24 mouse cellular contexts compared by ENCODE assay signal in the genomic region with DNA sequence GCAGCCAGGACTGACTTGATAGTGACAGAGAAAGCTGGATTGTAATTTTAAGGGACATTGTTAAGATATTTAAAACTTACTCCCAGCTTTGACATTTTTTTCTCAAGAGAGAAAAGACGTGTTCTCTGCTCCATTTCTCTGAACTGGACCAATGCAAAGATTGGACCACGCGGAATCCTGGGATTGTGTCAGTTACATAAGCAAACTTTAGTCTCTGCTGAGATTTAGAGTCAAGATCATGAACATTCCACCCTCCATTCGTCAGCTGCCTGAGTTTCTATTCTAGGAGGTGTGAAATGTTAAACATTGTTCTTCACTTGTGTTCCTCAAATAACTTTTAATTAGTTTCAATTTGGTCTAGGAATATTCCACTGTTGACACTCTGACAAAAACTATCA. TPM values are rescaled to one million over a fixed set of nuclear protein-coding genes. Genes with fewer than 3 reads are reported as not detected.
DNase-seq lines count a peak whose midpoint lies in the region; ATAC-seq and TF ChIP-seq lines count a peak whose summit lies in the region.
"Had no signal": no experiment of that assay in that cellular context is flagged by ENCODE, and none has a peak within 500 bp of the region (broad histone marks: within the 10 kb centered on the region; RNA-seq: fewer than 3 reads in every experiment).

No protein-coding gene starts in this region.

- H3K4me3 ChIP-seq in heart, embryonic 11.5 days (ENCODE audit: low read depth, low read length) = no peak overlapping the region
- no peak overlapping the region for H3K4me3 ChIP-seq in kidney, adult 2 months (ENCODE audit: insufficient read depth, low read depth, low read length)
- H3K4me3 ChIP-seq in lung, embryonic 15.5 days = no peak overlapping the region
- H3K4me3 ChIP-seq in myocyte = no peak overlapping the region
- H3K4me3 ChIP-seq: forebrain, embryonic 12.5 days; hindbrain, embryonic 12.5 days; intestine, embryonic 15.5 days; limb, embryonic 12.5 days; liver, embryonic 15.5 days; midbrain, embryonic 13.5 days had no signal

- WGBS in heart, embryonic 11.5 days (ENCODE audit: insufficient replicate concordance) = 33% methylated on average over 4 of the region's 4 CpGs
- 53% methylated on average over 4 of the region's 4 CpGs for WGBS in kidney, adult 2 months
- WGBS in lung, embryonic 15.5 days = 43% methylated on average over 4 of the region's 4 CpGs

- no peaks in the 10 kb centered on the region for H3K79me2 ChIP-seq in myocyte (ENCODE audit: control insufficient read depth, insufficient read depth)

- H3ac ChIP-seq in myocyte (ENCODE audit: control insufficient read depth, insufficient read length) = no peak overlapping the region

- no peak for TF ChIP-seq CTCF in kidney, adult 2 months (conservative IDR thresholded peaks at IDR 0.05; ENCODE audit: insufficient read depth, insufficient read length, low read depth, low read length)

- H3K27me3 ChIP-seq in heart, embryonic 11.5 days (ENCODE audit: control insufficient read depth, insufficient read depth, low read length) = no peaks in the 10 kb centered on the region
- no peaks in the 10 kb centered on the region for H3K27me3 ChIP-seq in kidney, adult 2 months (replicated peaks; ENCODE audit: control insufficient read depth, insufficient read depth, low read length)
- H3K27me3 ChIP-seq in lung, embryonic 15.5 days = no peaks in the 10 kb centered on the region
- no peaks in the 10 kb centered on the region for H3K27me3 ChIP-seq in myocyte (ENCODE audit: control insufficient read depth, insufficient read depth, insufficient read length)
- H3K27me3 ChIP-seq: intestine, embryonic 15.5 days had no signal

- no peak for TF ChIP-seq POLR2A in kidney, adult 2 months (IDR thresholded peaks at IDR 0.05; ENCODE audit: low read depth, low read length)
- no peak for TF ChIP-seq POLR2A in myocyte (IDR thresholded peaks at IDR 0.05; ENCODE audit: insufficient read length, low read depth)

- no peak overlapping the region for H3K9ac ChIP-seq in heart, embryonic 11.5 days (ENCODE audit: low read depth, low read length)
- no peak overlapping the region for H3K9ac ChIP-seq in lung, embryonic 15.5 days
- H3K9ac ChIP-seq: forebrain, embryonic 12.5 days; forebrain, postnatal 0 days; hindbrain, embryonic 12.5 days; intestine, embryonic 15.5 days; limb, embryonic 12.5 days; liver, embryonic 15.5 days; lung, embryonic 14.5 days; midbrain, embryonic 13.5 days had no signal

- no peaks in the 10 kb centered on the region for H3K9me3 ChIP-seq in heart, embryonic 11.5 days (replicated peaks; ENCODE audit: control insufficient read depth, low read length)
- no peaks in the 10 kb centered on the region for H3K9me3 ChIP-seq in lung, embryonic 15.5 days
- H3K9me3 ChIP-seq: forebrain, embryonic 12.5 days; hindbrain, embryonic 12.5 days; intestine, embryonic 15.5 days; limb, embryonic 12.5 days; liver, embryonic 15.5 days; midbrain, embryonic 13.5 days had no signal

- peak overlapping the region; percentile 24; the same call in 1 of the 2 replicates for H3K4me2 ChIP-seq in heart, embryonic 11.5 days
- H3K4me2 ChIP-seq in lung, embryonic 15.5 days = no peak overlapping the region
- peak overlapping the region; percentile 31 for H3K4me2 ChIP-seq in myocyte (ENCODE audit: low read depth)
- H3K4me2 ChIP-seq: forebrain, embryonic 12.5 days; hindbrain, embryonic 12.5 days; intestine, embryonic 15.5 days; limb, embryonic 12.5 days; liver, embryonic 15.5 days; lung, embryonic 14.5 days; midbrain, embryonic 13.5 days had no signal

- no peak for ATAC-seq in heart, embryonic 11.5 days (replicated peaks; ENCODE audit: insufficient number of reproducible peaks, low FRiP score, low TSS enrichment)
- no peak for ATAC-seq in lung, embryonic 15.5 days (ENCODE audit: borderline replicate concordance, extremely low read depth, low FRiP score, low TSS enrichment)
- ATAC-seq in erythroblast, adult 5-6 weeks (replicated peaks; ENCODE audit: low FRiP score, poor library complexity, severe bottlenecking) = no peak
- ATAC-seq: CD4-positive, CD25-positive, alpha-beta regulatory T cell, adult 4 months; forebrain, postnatal 0 days; hindbrain, postnatal 0 days; intestine, embryonic 15.5 days; midbrain, embryonic 13.5 days had no signal

- H3K27ac ChIP-seq in heart, embryonic 11.5 days (ENCODE audit: low read depth, low read length) = peak overlapping the region; percentile 59; the same call in 1 of the 2 replicates
- H3K27ac ChIP-seq in kidney, adult 2 months (ENCODE audit: insufficient read depth, low read depth, low read length) = no peak overlapping the region
- peak overlapping the region; percentile 2; the same call in 1 of the 2 replicates for H3K27ac ChIP-seq in lung, embryonic 15.5 days
- H3K27ac ChIP-seq: forebrain, embryonic 12.5 days; hindbrain, embryonic 12.5 days; hindbrain, postnatal 0 days; intestine, embryonic 15.5 days; limb, embryonic 12.5 days; liver, embryonic 15.5 days; macrophage; midbrain, embryonic 13.5 days had no signal

- H3K36me3 ChIP-seq in heart, embryonic 11.5 days (ENCODE audit: control insufficient read depth, insufficient read depth, low read length) = no peaks in the 10 kb centered on the region
- no peaks in the 10 kb centered on the region for H3K36me3 ChIP-seq in kidney, adult 2 months (ENCODE audit: control insufficient read depth, insufficient read depth, low read length)
- no peaks in the 10 kb centered on the region for H3K36me3 ChIP-seq in lung, embryonic 15.5 days
- H3K36me3 ChIP-seq in myocyte (ENCODE audit: control insufficient read depth, insufficient read depth) = no peaks in the 10 kb centered on the region
- H3K36me3 ChIP-seq: forebrain, embryonic 12.5 days; hindbrain, embryonic 12.5 days; intestine, embryonic 15.5 days; limb, embryonic 12.5 days; liver, embryonic 15.5 days; midbrain, embryonic 13.5 days had no signal

- no peak for DNase-seq in heart, adult 11 months
- DNase-seq in kidney, adult 2 months = peak; percentile 12
- no peak for DNase-seq in kidney, adult 18-20 months
- no peak for DNase-seq in lung, postnatal 4 days
- DNase-seq: adrenal gland, postnatal 14 days; cerebellum, adult 11-12 months; forebrain, postnatal 0 days; gastrocnemius, postnatal 25 days; lung, embryonic 14.5 days had no signal

- peaks cover 37% of the 10 kb centered on the region for H3K4me1 ChIP-seq in heart, embryonic 11.5 days (ENCODE audit: control insufficient read depth, insufficient read depth, low read length)
- no peaks in the 10 kb centered on the region; the same call in 1 of the 2 replicates for H3K4me1 ChIP-seq in kidney, adult 2 months (ENCODE audit: control insufficient read depth, insufficient read depth, low read length)
- H3K4me1 ChIP-seq in lung, embryonic 15.5 days = peaks cover 62% of the 10 kb centered on the region
- H3K4me1 ChIP-seq: liver, embryonic 15.5 days had no signal

TF ChIP-seq in myocyte, 11 proteins besides CTCF, POLR2A, EP300 and RAD21:
- TF ChIP-seq REST (IDR thresholded peaks at IDR 0.05; ENCODE audit: insufficient read depth, insufficient read length) = no peak
- TF ChIP-seq TCF12 (IDR thresholded peaks at IDR 0.05; ENCODE audit: insufficient read depth, poor library complexity, severe bottlenecking) = no peak
- no peak for TF ChIP-seq MYOD1 (IDR thresholded peaks at IDR 0.05; ENCODE audit: control insufficient read depth in 1 of 3, insufficient read length in 2 of 3, low read depth in 2 of 3)
- no peak for TF ChIP-seq SRF (IDR thresholded peaks at IDR 0.05; ENCODE audit: control insufficient read depth, insufficient read length, low read depth)
- no peak for TF ChIP-seq CEBPB (IDR thresholded peaks at IDR 0.05; ENCODE audit: insufficient read depth, poor library complexity, severe bottlenecking)
- no peak for TF ChIP-seq E2F4 (IDR thresholded peaks at IDR 0.05; ENCODE audit: insufficient read depth)
- TF ChIP-seq TCF3 (IDR thresholded peaks at IDR 0.05; ENCODE audit: insufficient read length, low read depth) = no peak
- TF ChIP-seq MYOG (IDR thresholded peaks at IDR 0.05; ENCODE audit: control insufficient read depth in 1 of 3, insufficient read depth in 1 of 3, insufficient read length in 2 of 3, low read depth in 2 of 3) = peak in 1 of 3 experiments; percentile 13
- no peak for TF ChIP-seq MAX (IDR thresholded peaks at IDR 0.05; ENCODE audit: low read depth)
TF ChIP-seq in myocyte: peak in this region for 1.

RNA-seq across cellular contexts. Expression of a gene that starts 7.0 kb away (rescaled TPM):
- polyA plus RNA-seq in heart, embryonic 11.5 days (2014; fragmentation: Nextera tagmentation; extraction: Ambion mirVana) = 0.15 and 0.33 TPM in 2 replicates
- not detected in 2 replicates for polyA plus RNA-seq in kidney, adult 2 months (2012; rRNA removed)
- polyA plus RNA-seq in lung, embryonic 15.5 days (2015; fragmentation: Nextera tagmentation; extraction: Ambion mirVana) = 0.16 and 0.19 TPM in 2 replicates
- polyA plus RNA-seq in myocyte (2012; fragmentation: generic; extraction: Trizol) = 391 TPM
- total RNA-seq in erythroblast, adult 5-6 weeks (2015; ENCODE audit: low replicate concordance) = 0.38 and 0.84 TPM in 2 replicates
- total RNA-seq in erythroblast, adult 5-6 weeks (2017; ENCODE audit: low replicate concordance) = 0.17 and 1.3 TPM in 2 replicates
- total RNA-seq: adrenal gland, postnatal 14 days; common myeloid progenitor, adult 5-6 weeks; hindbrain, postnatal 0 days; liver, adult 2 months had no signal
- polyA plus RNA-seq: CD4-positive, CD25-positive, alpha-beta regulatory T cell, adult 4 months; liver, adult 2 months; macrophage had no signal

RNA-seq across cellular contexts. Expression of a gene that starts 57.6 kb away (rescaled TPM):
- polyA plus RNA-seq in heart, embryonic 11.5 days (2014; fragmentation: Nextera tagmentation; extraction: Ambion mirVana) = 6.3 and 7.8 TPM in 2 replicates
- polyA plus RNA-seq in kidney, adult 2 months (2012; rRNA removed) = 4.8 and 8.0 TPM in 2 replicates
- polyA plus RNA-seq in lung, embryonic 15.5 days (2015; fragmentation: Nextera tagmentation; extraction: Ambion mirVana) = 8.3 and 10.2 TPM in 2 replicates
- polyA plus RNA-seq in myocyte (2012; fragmentation: generic; extraction: Trizol) = 13.7 TPM
- total RNA-seq in erythroblast, adult 5-6 weeks (2015; ENCODE audit: low replicate concordance) = 17.3 and 23.6 TPM in 2 replicates
- 4.5 and 4.7 TPM in 2 replicates for total RNA-seq in erythroblast, adult 5-6 weeks (2017; ENCODE audit: low replicate concordance)

Comparison
In these comparisons a context has a peak if more than half of its experiments do, and no peak if none do; other contexts are left out.
1. RNA of a gene that starts 7.0 kb away (polyA plus RNA-seq): 391 TPM in myocyte (single experiment); 0.15 to 0.33 TPM in heart, embryonic 11.5 days, 0.16 to 0.19 TPM in lung, embryonic 15.5 days and not detected in kidney, adult 2 months; every median in the first group is over 100 times any median in the second.